Mouse (Mus musculus): ENCODE measurements around the gene Ptges3l. TPM values are rescaled to one million over a fixed set of nuclear protein-coding genes. Genes with fewer than 3 reads are reported as not detected.

The Ptges3l gene
- 0.30 TPM for polyA plus RNA-seq (2014; fragmentation: Illumina TruSeq; extraction: RNeasy Lipid Tissue Mini Kit (QIAGEN cat#74804); ENCODE audit: low replicate concordance)

DNA sequence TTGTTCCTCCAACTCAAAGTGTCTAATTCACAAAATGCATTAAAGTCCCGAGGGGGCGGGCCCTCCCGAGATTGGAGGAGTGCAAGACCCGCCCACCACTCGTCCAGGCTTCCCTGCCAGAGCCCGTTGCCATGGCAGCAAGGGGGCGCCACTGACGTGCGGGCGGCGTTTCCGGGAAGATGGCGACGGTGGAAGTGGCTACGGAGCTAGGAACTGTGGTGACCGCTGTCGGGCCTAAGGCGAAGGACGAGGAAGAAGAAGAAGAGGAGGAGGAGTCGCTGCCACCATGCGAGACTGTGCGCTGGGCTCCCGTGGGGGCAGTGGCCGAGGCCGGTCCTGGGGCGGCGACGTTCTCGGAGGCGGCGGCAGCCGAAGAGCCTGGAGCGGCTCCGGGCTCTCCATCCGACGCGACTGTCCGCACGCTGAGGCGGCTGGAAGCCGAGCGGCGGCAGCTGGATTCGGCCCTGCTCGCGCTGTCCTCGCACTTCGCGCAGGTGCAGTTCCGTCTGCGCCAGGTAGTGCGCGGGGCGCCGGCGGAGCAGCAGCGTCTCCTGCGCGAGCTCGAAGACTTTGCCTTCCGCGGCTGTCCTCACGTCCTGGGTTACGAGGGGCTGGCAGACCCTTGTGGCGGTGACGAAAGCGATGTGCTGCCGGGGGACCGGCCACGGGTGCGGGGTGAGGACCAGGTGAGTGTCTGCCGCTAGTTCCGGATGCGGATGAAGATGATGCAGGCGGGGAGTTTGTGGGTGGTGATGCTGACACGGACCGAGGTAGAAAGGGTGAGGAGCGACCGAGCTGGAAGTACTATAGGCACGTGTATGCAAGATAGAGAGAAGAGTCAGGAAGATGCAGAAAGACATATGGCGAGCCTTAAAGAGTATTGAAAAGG, at the start of gene Ptges3l, which contains the start of gene Rundc1:
TSS of gene Ptges3l (minus strand) at position 409 of the 889 bp plus-strand sequence.
TSS of gene Rundc1 (plus strand) at position 161 of the 889 bp plus-strand sequence.

GRCm38 (mm10) chr11:101465869-101466551, 40.9 kb upstream of the Ptges3l start, which contains the start of gene Vat1:
Vat1 (minus strand) TSS chr11:101466230.

GRCm38 (mm10) chr11:101464211-101465100, 39.3 kb upstream of the Ptges3l start, which contains the start of gene Rnd2:
Rnd2 (plus strand) TSS chr11:101464999.

GRCm38 (mm10) chr11:101448274-101448746, 23.2 kb upstream of the Ptges3l start, which contains the start of gene Ifi35:
Ifi35 (plus strand) TSS chr11:101448407.

DNA sequence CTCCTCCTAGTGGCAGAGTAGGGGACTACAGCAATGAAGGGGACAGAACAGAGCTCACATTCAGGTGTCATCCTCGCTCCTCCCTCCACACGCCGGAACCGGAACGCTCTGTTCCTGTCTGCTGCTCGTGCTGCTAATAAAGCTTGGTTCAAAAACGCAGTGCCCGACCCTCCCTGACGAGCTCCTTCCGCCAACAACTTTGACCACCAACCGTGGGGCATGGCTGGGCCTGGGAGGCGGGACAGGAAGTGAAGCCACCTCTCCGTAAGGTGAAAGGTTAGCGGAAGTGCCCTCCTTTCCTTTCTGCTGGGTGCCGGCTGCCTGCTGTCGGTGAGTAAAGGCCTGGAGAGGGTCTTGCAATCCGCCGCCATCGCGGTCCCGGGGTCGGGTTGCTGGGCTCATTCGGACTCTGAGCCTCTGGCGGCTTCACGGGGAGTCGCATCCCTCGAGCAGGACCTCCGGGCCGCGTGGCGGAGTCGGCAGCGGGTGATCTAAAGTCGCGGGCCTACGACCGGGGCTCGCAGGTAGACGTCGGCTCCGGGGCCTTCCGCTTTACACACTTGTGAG, 17.1 kb upstream of the Ptges3l start, which contains the start of gene Rpl27:
TSS of gene Rpl27 (plus strand) at position 172 of the 567 bp plus-strand sequence.

GRCm38 (mm10) chr11:101424105-101424851, 855 bp downstream of the Ptges3l start, which contains the start of gene Gm27029:
Gm27029 (minus strand) TSS chr11:101424796.

GRCm38 (mm10) chr11:101417101-101417855, 7.9 kb downstream of the Ptges3l start, which contains the start of gene Aarsd1:
Aarsd1 (minus strand) TSS chr11:101417615.

Other genes with a start within 250 kb of the Ptges3l start
- not detected for gene Ccr10, start 249.9 kb downstream of the Ptges3l start, polyA plus RNA-seq (2014; fragmentation: Illumina TruSeq; extraction: RNeasy Lipid Tissue Mini Kit (QIAGEN cat#74804); ENCODE audit: low replicate concordance)
- 22.1 TPM for gene Ezh1, start 198.9 kb downstream of the Ptges3l start, polyA plus RNA-seq (2014; fragmentation: Illumina TruSeq; extraction: RNeasy Lipid Tissue Mini Kit (QIAGEN cat#74804); ENCODE audit: low replicate concordance)
- 1.6 TPM for gene Ramp2, start 179.3 kb downstream of the Ptges3l start, polyA plus RNA-seq (2014; fragmentation: Illumina TruSeq; extraction: RNeasy Lipid Tissue Mini Kit (QIAGEN cat#74804); ENCODE audit: low replicate concordance)
- 73.6 TPM for gene Vps25, start 171.6 kb downstream of the Ptges3l start, polyA plus RNA-seq (2014; fragmentation: Illumina TruSeq; extraction: RNeasy Lipid Tissue Mini Kit (QIAGEN cat#74804); ENCODE audit: low replicate concordance)
- gene Wnk4, start 164.8 kb downstream of the Ptges3l start, polyA plus RNA-seq (2014; fragmentation: Illumina TruSeq; extraction: RNeasy Lipid Tissue Mini Kit (QIAGEN cat#74804); ENCODE audit: low replicate concordance), result not detected
- gene Cntd1, start 146.3 kb downstream of the Ptges3l start, polyA plus RNA-seq (2014; fragmentation: Illumina TruSeq; extraction: RNeasy Lipid Tissue Mini Kit (QIAGEN cat#74804); ENCODE audit: low replicate concordance), result 2.6 TPM
- gene Coa3, start 146.2 kb downstream of the Ptges3l start, polyA plus RNA-seq (2014; fragmentation: Illumina TruSeq; extraction: RNeasy Lipid Tissue Mini Kit (QIAGEN cat#74804); ENCODE audit: low replicate concordance), result 4.3 TPM
- 158 TPM for gene Becn1, start 123.0 kb downstream of the Ptges3l start, polyA plus RNA-seq (2014; fragmentation: Illumina TruSeq; extraction: RNeasy Lipid Tissue Mini Kit (QIAGEN cat#74804); ENCODE audit: low replicate concordance)
- 194 TPM for gene Psme3, start 109.1 kb downstream of the Ptges3l start, polyA plus RNA-seq (2014; fragmentation: Illumina TruSeq; extraction: RNeasy Lipid Tissue Mini Kit (QIAGEN cat#74804); ENCODE audit: low replicate concordance)
- gene Aoc2, start 100.3 kb downstream of the Ptges3l start, polyA plus RNA-seq (2014; fragmentation: Illumina TruSeq; extraction: RNeasy Lipid Tissue Mini Kit (QIAGEN cat#74804); ENCODE audit: low replicate concordance), result 0.59 TPM
- 8.7 TPM for gene Aoc3, start 94.7 kb downstream of the Ptges3l start, polyA plus RNA-seq (2014; fragmentation: Illumina TruSeq; extraction: RNeasy Lipid Tissue Mini Kit (QIAGEN cat#74804); ENCODE audit: low replicate concordance)
- 126 TPM for gene G6pc, start 57.8 kb downstream of the Ptges3l start, polyA plus RNA-seq (2014; fragmentation: Illumina TruSeq; extraction: RNeasy Lipid Tissue Mini Kit (QIAGEN cat#74804); ENCODE audit: low replicate concordance)
- 2.6 TPM for gene Aarsd1, start 7.7 kb downstream of the Ptges3l start, polyA plus RNA-seq (2014; fragmentation: Illumina TruSeq; extraction: RNeasy Lipid Tissue Mini Kit (QIAGEN cat#74804); ENCODE audit: low replicate concordance)
- 0.33 TPM for gene Gm27029, start 537 bp downstream of the Ptges3l start, polyA plus RNA-seq (2014; fragmentation: Illumina TruSeq; extraction: RNeasy Lipid Tissue Mini Kit (QIAGEN cat#74804); ENCODE audit: low replicate concordance)
- 2.7 TPM for gene Rundc1, start 248 bp downstream of the Ptges3l start, polyA plus RNA-seq (2014; fragmentation: Illumina TruSeq; extraction: RNeasy Lipid Tissue Mini Kit (QIAGEN cat#74804); ENCODE audit: low replicate concordance)
- gene Rpl27, start 17.0 kb upstream of the Ptges3l start, polyA plus RNA-seq (2014; fragmentation: Illumina TruSeq; extraction: RNeasy Lipid Tissue Mini Kit (QIAGEN cat#74804); ENCODE audit: low replicate concordance), result 50.2 TPM
- 4.6 TPM for gene Ifi35, start 23.1 kb upstream of the Ptges3l start, polyA plus RNA-seq (2014; fragmentation: Illumina TruSeq; extraction: RNeasy Lipid Tissue Mini Kit (QIAGEN cat#74804); ENCODE audit: low replicate concordance)
- gene Rnd2, start 39.7 kb upstream of the Ptges3l start, polyA plus RNA-seq (2014; fragmentation: Illumina TruSeq; extraction: RNeasy Lipid Tissue Mini Kit (QIAGEN cat#74804); ENCODE audit: low replicate concordance), result 14.3 TPM
- gene Vat1, start 40.9 kb upstream of the Ptges3l start, polyA plus RNA-seq (2014; fragmentation: Illumina TruSeq; extraction: RNeasy Lipid Tissue Mini Kit (QIAGEN cat#74804); ENCODE audit: low replicate concordance), result 1.1 TPM
- 5.6 TPM for gene Brca1, start 126.6 kb upstream of the Ptges3l start, polyA plus RNA-seq (2014; fragmentation: Illumina TruSeq; extraction: RNeasy Lipid Tissue Mini Kit (QIAGEN cat#74804); ENCODE audit: low replicate concordance)
- gene Nbr1, start 126.8 kb upstream of the Ptges3l start, polyA plus RNA-seq (2014; fragmentation: Illumina TruSeq; extraction: RNeasy Lipid Tissue Mini Kit (QIAGEN cat#74804); ENCODE audit: low replicate concordance), result 182 TPM
- 38.4 TPM for gene Tmem106a, start 156.9 kb upstream of the Ptges3l start, polyA plus RNA-seq (2014; fragmentation: Illumina TruSeq; extraction: RNeasy Lipid Tissue Mini Kit (QIAGEN cat#74804); ENCODE audit: low replicate concordance)
- gene Gm11634, start 173.9 kb upstream of the Ptges3l start, polyA plus RNA-seq (2014; fragmentation: Illumina TruSeq; extraction: RNeasy Lipid Tissue Mini Kit (QIAGEN cat#74804); ENCODE audit: low replicate concordance), result not detected
- not detected for gene Rdm1, start 201.9 kb upstream of the Ptges3l start, polyA plus RNA-seq (2014; fragmentation: Illumina TruSeq; extraction: RNeasy Lipid Tissue Mini Kit (QIAGEN cat#74804); ENCODE audit: low replicate concordance)
- gene Arl4d, start 240.2 kb upstream of the Ptges3l start, polyA plus RNA-seq (2014; fragmentation: Illumina TruSeq; extraction: RNeasy Lipid Tissue Mini Kit (QIAGEN cat#74804); ENCODE audit: low replicate concordance), result 6.6 TPM